Mouse (Mus musculus) myocyte (in vitro differentiated cells): ENCODE measurements around the gene Nisch. TPM values are rescaled to one million over a fixed set of nuclear protein-coding genes. Genes with fewer than 3 reads are reported as not detected.

Experiments
- H3K27me3 ChIP-seq: one replicate; pipeline ENCODE4 v1.6.1; 2011; ENCODE audit not compliant: control insufficient read depth, insufficient read depth, insufficient read length
- H3K36me3 ChIP-seq: one replicate; pipeline ENCODE4 v1.6.1; 2011; ENCODE audit not compliant: control insufficient read depth, insufficient read depth
- H3K4me2 ChIP-seq: one replicate; pipeline ENCODE4 v1.6.1; 2011; ENCODE audit warnings: low read depth, control low read depth
- H3K4me3 ChIP-seq: one replicate; pipeline ENCODE4 v1.5.1; 2011; ENCODE audit warnings: mild to moderate bottlenecking, control low read depth, moderate library complexity
- H3K79me2 ChIP-seq: one replicate; pipeline ENCODE4 v1.6.1; 2011; ENCODE audit not compliant: control insufficient read depth, insufficient read depth
- H3ac ChIP-seq: one replicate; pipeline ENCODE4 v1.6.1; 2011; ENCODE audit not compliant: control insufficient read depth, insufficient read length
- CEBPB ChIP-seq: IDR thresholded peaks from 2 replicates; pipeline ENCODE4 v1.6.1; 2011; ENCODE audit warnings: mild to moderate bottlenecking, moderate library complexity; ENCODE audit not compliant: poor library complexity, insufficient read depth, severe bottlenecking
- E2F4 ChIP-seq: IDR thresholded peaks from one replicate; pipeline ENCODE4 v1.6.1; 2011; ENCODE audit warnings: mild to moderate bottlenecking, control low read depth, moderate library complexity; ENCODE audit not compliant: insufficient read depth
- MAX ChIP-seq: IDR thresholded peaks from one replicate; pipeline ENCODE4 v1.6.1; 2011; ENCODE audit warnings: low read depth, mild to moderate bottlenecking, control low read depth
- MYOD1 ChIP-seq, 3 experiments: IDR thresholded peaks; one replicate each; pipeline ENCODE4 v1.6.1; 2011; ENCODE audit warnings: control low read depth in 2 of 3, low read depth in 2 of 3, mild to moderate bottlenecking in 2 of 3, moderate library complexity in 1 of 3; ENCODE audit not compliant: insufficient read length in 2 of 3, control insufficient read depth in 1 of 3
- MYOG ChIP-seq, 3 experiments: IDR thresholded peaks; one replicate each; pipeline ENCODE4 v1.6.1; 2011; ENCODE audit warnings: control low read depth in 2 of 3, low read depth in 2 of 3, mild to moderate bottlenecking in 2 of 3; ENCODE audit not compliant: insufficient read length in 2 of 3, control insufficient read depth in 1 of 3, insufficient read depth in 1 of 3
- POLR2A ChIP-seq: IDR thresholded peaks from one replicate; pipeline ENCODE4 v1.6.1; 2011; ENCODE audit warnings: low read depth, mild to moderate bottlenecking, control low read depth, moderate library complexity; ENCODE audit not compliant: insufficient read length
- POLR2AphosphoS2 ChIP-seq: IDR thresholded peaks from one replicate; pipeline ENCODE4 v1.6.1; 2011; ENCODE audit warnings: low read depth, control low read depth; ENCODE audit not compliant: insufficient read length
- REST ChIP-seq: IDR thresholded peaks from one replicate; pipeline ENCODE4 v1.6.1; 2011; ENCODE audit warnings: mild to moderate bottlenecking, control low read depth, moderate library complexity; ENCODE audit not compliant: insufficient read depth, insufficient read length
- SRF ChIP-seq: IDR thresholded peaks from one replicate; pipeline ENCODE4 v1.6.1; 2011; ENCODE audit warnings: low read depth; ENCODE audit not compliant: control insufficient read depth, insufficient read length
- TCF12 ChIP-seq: IDR thresholded peaks from one replicate; pipeline ENCODE4 v1.6.1; 2011; ENCODE audit warnings: mild to moderate bottlenecking, control low read depth; ENCODE audit not compliant: poor library complexity, insufficient read depth, severe bottlenecking
- TCF3 ChIP-seq: IDR thresholded peaks from one replicate; pipeline ENCODE4 v1.6.1; 2011; ENCODE audit warnings: low read depth, control low read depth; ENCODE audit not compliant: insufficient read length
- USF1 ChIP-seq: IDR thresholded peaks from one replicate; pipeline ENCODE4 v1.6.1; 2011; ENCODE audit warnings: low read depth, mild to moderate bottlenecking, control low read depth, moderate library complexity
- polyA plus RNA-seq: library from polyadenylated mRNA; unstranded; fragments of >200 nt; fragmentation: generic; extraction: Trizol; gene quantifications from one replicate; pipeline ENCODE4 v1.2.1, GENCODE M21; 2012; ENCODE audit warnings: missing spikeins

Nisch gene
- polyA plus RNA-seq, 1 experiment, result 266 TPM

- peaks cover 40% of the 10 kb centered on the region for H3K36me3 ChIP-seq
- peak overlapping the region; percentile 100 for H3K4me2 ChIP-seq
- peak overlapping the region; percentile 74 for H3ac ChIP-seq
- no peaks in the 10 kb centered on the region for H3K27me3 ChIP-seq
- peak overlapping the region; percentile 100 for H3K4me3 ChIP-seq
- TF ChIP-seq E2F4, result no peak
- no peak for TF ChIP-seq CEBPB
- TF ChIP-seq TCF12, result no peak
- TF ChIP-seq REST, result no peak
- TF ChIP-seq MAX, result no peak
- TF ChIP-seq SRF, result no peak
- no peak for TF ChIP-seq POLR2A
- no peak for TF ChIP-seq USF1
- TF ChIP-seq MYOD1 (IDR thresholded peaks at IDR 0.05; ENCODE audit: control insufficient read depth in 1 of 3, insufficient read length in 2 of 3, low read depth in 2 of 3), result no peak
- no peak for TF ChIP-seq MYOG (IDR thresholded peaks at IDR 0.05; ENCODE audit: control insufficient read depth in 1 of 3, insufficient read depth in 1 of 3, insufficient read length in 2 of 3, low read depth in 2 of 3)
- TF ChIP-seq TCF3, result no peak
- TF ChIP-seq POLR2AphosphoS2, result no peak
- peaks cover 56% of the 10 kb centered on the region for H3K79me2 ChIP-seq
Measured at GRCm38 (mm10) chr14:31207070-31207830, 9.5 kb downstream of the Nisch start.

GRCm38 (mm10) chr14:31206472-31206981 lies 10.2 kb downstream of the Nisch start:
- peak overlapping the region; percentile 100 for H3K4me2 ChIP-seq
- H3K79me2 ChIP-seq, result peaks cover 63% of the 10 kb centered on the region
- peak overlapping the region; percentile 100 for H3K4me3 ChIP-seq
- peak overlapping the region; percentile 74 for H3ac ChIP-seq
- peaks cover 42% of the 10 kb centered on the region for H3K36me3 ChIP-seq
- no peaks in the 10 kb centered on the region for H3K27me3 ChIP-seq
- TF ChIP-seq SRF (peak; percentile 68), TCF3 (peak; percentile 19), TCF12 (no peak), CEBPB (no peak), MYOD1 (IDR thresholded peaks at IDR 0.05; ENCODE audit: control insufficient read depth in 1 of 3, insufficient read length in 2 of 3, low read depth in 2 of 3) (peak in 1 of 3 experiments; percentile 31), POLR2AphosphoS2 (peak; percentile 91), E2F4 (no peak), USF1 (no peak), MAX (no peak), REST (peak; percentile 47), MYOG (IDR thresholded peaks at IDR 0.05; ENCODE audit: control insufficient read depth in 1 of 3, insufficient read depth in 1 of 3, insufficient read length in 2 of 3, low read depth in 2 of 3) (peak in 1 of 3 experiments; percentile 17), POLR2A (peak; percentile 96)

- H3K4me2 ChIP-seq, result peak overlapping the region; percentile 89
- H3ac ChIP-seq, result peak overlapping the region; percentile 74
- TF ChIP-seq POLR2AphosphoS2 (peak; percentile 45), SRF (no peak), POLR2A (peak; percentile 26)
- H3K36me3 ChIP-seq, result peaks cover 45% of the 10 kb centered on the region
- peaks cover 70% of the 10 kb centered on the region for H3K79me2 ChIP-seq
- H3K27me3 ChIP-seq, result no peaks in the 10 kb centered on the region
- H3K4me3 ChIP-seq, result peak overlapping the region; percentile 100
Measured at GRCm38 (mm10) chr14:31205562-31206467, 10.9 kb downstream of the Nisch start.

GRCm38 (mm10) chr14:31205244-31205561 lies 11.5 kb downstream of the Nisch start:
- H3K36me3 ChIP-seq, result peaks cover 46% of the 10 kb centered on the region

DNA sequence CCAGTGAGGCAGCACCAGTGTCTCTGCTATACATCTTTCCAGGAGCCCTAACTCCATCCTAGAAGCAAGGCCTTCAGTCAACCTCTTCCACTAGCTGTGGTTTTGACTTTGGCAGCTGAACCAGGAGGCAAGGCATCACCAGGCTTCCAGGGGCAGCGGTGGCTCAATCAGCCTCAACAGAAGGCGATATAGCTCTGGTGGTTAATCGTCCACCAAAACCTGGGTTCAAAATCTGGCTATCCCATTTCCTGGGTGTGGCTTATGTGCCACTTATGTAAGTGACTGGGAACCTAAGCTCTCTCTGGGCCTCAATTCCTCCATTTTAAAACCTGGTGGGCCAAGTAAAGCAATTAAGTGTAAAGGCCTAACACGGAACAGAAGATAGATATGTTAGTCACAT lies 11.9 kb downstream of the Nisch start:
- Histone ChIP-seq H3K4me2 (peak overlapping the region; percentile 89), H3K4me3 (peak overlapping the region; percentile 100), H3K27me3 (no peaks in the 10 kb centered on the region), H3K36me3 (peaks cover 45% of the 10 kb centered on the region), H3ac (peak overlapping the region; percentile 74), H3K79me2 (peaks cover 75% of the 10 kb centered on the region)
- no peak for TF ChIP-seq TCF3
- no peak for TF ChIP-seq CEBPB
- TF ChIP-seq SRF, result no peak
- peak; percentile 11 for TF ChIP-seq POLR2AphosphoS2

More at GRCm38 (mm10) chr14:31205244-31205561, 11.5 kb downstream of the Nisch start:
- Histone ChIP-seq H3K4me3 (peak overlapping the region; percentile 100), H3K4me2 (peak overlapping the region; percentile 89), H3K79me2 (peaks cover 73% of the 10 kb centered on the region), H3K27me3 (no peaks in the 10 kb centered on the region), H3ac (peak overlapping the region; percentile 74)
- no peak for TF ChIP-seq USF1
- TF ChIP-seq TCF12, result no peak
